Mouse (Mus musculus): ENCODE measurements around the gene Steap3.
A peak's percentile ranks its signal among the peaks of the same experiment; 100 is the strongest.

The Steap3 gene

DNA sequence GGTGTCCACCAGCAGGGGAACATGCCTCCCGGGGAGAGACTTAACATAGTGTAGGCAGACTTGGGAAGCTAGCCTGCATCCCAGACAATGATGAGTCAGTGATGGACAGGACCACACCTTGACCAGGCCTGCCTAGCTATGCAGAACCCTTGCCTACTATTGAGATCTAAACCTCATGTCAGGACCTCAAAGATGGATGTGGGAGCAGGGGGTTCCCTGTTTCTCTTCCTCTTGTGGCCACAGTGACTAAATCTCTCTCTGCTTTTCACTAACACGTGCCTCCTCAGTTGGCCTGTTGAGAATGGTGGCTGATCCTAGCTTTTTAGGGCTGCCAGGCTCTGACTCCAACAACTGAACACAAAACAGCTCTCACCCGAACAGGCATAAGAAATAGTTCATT, 70.0 kb downstream of the Steap3 start:
- no peak for DNase-seq (ENCODE audit: low read depth, low spot score)

DNA sequence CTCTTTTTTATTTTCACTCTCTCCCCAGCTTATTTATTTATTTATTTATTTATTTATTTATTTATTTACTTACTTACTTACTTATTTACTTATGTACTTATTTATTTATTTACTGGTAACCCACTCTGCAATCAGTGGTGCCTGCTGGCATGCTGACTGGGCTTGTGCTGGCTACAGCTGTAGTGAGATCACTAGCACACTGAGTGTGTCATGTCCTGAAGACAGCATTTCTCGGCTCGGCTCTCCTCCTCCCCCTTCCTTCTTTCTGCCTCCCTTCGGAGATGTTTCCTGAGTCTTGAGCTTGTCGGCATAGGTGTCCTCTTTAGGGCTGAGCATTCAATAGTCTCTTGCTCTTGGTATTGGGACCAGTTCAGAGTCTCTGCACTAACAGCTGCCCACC, 73.6 kb downstream of the Steap3 start:
- no peak for DNase-seq (ENCODE audit: low read depth, low spot score)

DNA sequence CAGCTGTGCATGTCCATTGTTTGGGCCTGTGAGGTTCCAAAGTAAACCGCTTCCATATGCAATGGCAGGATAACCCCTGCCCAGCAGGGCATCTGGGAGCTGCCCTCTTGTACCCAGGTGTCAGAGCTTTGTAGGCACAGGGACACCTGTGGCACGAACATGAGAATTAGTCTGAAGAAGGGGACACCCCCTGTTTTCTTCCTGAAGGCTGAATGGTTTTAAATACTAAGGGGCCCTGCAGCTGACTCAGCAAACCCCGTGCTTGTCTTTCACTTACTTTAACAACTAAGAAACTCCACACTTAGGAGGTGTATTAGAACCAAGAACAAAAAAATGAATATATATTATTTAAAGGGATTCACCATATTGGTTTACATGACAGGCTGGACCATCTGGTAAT, 74.4 kb downstream of the Steap3 start:
- no peak for DNase-seq (ENCODE audit: low read depth, low spot score)

DNA sequence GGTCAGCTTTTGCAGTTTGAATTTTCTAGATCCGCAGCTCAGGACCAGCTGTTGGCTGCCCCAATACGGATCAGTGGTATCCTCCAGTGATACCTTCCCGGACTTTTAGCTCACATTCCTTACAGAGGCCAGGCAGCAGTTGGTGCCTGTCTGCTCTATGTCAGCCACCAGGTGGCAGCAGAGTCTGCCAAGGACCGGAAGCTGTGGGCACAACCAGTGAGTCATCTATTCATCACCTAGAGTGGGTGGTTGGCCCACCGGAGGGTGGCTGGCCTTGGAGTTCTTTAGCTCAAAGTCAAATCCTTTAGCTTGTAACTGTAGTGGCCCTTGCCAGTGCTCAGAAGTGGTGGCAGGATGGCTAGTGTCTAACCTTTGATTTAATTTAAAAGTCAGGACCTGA, 75.3 kb downstream of the Steap3 start:
- peak; percentile 83 for DNase-seq (ENCODE audit: low read depth, low spot score)

DNA sequence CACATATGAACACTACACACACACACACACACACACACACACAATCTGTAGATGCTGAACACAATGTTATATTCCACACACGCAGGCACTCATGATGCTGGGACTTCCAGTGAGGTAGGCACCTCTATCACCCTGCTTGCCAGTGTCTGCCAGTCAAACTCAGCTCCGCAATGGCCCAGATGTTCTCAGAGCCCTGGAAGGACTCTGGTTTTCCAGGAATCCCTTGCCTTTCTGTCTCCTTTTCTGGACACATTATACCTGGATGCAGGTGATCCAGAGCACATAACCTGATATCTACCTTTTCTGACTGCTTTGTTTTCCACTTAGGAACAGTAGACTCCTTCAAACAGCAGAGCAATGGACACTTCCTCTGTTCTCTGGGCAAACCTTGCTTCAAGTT, 75.8 kb downstream of the Steap3 start:
- no peak for DNase-seq (ENCODE audit: low read depth, low spot score)

DNA sequence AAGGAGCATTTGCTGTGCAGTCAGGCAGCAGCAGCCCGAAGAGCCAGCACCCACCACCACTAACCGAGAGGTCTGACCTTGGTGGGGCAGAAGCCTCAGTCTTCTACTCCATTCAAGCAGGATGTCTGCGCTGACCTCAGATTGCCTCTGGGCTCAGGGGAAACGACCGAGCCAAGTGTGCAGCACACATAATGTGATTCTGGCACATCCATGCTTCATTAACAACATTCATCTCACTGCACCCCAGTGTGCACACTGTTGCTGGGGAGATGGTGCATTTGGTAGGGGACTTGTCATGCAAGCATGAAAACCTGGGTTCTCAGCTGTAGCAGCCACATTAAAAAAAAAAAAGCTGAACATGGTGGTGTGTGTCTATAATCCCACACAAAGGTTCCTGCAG, 76.6 kb downstream of the Steap3 start:
- no peak for DNase-seq (ENCODE audit: low read depth, low spot score)

DNA sequence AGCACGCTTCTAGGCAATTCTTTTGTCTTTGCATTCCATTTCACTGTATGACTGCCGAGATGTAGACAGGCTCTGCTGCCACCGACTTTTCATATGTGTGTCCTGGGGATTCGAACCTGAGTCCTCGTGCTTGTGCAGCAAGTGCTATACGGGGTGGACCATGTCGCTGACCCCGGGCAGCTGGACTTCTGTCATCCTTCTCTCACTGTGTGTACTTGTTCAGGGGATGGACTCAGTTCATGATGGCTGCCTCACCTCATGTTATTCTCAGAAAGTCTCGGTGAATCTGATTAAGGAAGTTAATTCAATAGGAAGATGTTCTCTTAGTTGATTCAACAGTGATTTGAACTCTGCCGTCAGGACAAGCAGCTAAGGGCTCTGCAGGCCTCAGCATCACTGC, 78.9 kb downstream of the Steap3 start:
- no peak for DNase-seq (ENCODE audit: low read depth, low spot score)

DNA sequence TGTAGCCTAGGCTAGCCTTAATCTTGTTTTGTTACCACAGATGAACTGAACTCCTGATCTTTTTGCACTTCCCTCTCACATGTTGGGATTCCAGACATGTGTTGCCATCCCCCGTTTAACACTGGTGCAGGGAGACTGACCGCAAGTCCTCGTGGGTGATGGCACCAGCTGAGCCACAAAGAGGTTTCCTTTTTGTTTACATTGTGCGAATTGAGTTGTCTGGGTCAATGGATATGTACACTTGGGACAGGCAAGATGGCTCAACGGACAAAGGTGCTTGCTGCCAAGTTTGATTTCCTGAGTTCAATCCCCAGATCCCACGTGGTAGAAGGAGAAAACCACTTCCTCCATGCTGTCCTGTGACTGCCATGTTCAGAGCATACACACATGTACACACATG, 80.2 kb downstream of the Steap3 start:
- no peak for DNase-seq (ENCODE audit: low read depth, low spot score)

DNA sequence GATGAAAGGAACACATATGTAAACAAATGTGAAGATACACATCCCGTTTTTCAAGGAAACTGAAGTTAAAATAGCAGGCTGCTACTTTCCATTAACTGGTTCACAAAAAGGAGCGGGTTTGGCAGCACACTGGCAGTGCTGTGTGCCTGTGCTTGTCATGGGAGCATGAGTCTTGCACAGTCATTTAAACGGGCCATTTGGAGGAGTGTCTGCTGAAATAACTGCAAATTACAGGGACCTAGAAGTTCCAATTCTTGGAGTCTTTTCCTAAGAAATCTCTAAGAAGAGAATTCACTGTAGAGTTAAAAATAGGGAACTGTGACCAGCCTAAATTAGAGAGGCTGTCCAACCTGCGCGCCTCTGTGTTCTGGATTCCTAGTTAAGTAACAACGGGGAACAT, 81.6 kb downstream of the Steap3 start:
- no peak for DNase-seq (ENCODE audit: low read depth, low spot score)

DNA sequence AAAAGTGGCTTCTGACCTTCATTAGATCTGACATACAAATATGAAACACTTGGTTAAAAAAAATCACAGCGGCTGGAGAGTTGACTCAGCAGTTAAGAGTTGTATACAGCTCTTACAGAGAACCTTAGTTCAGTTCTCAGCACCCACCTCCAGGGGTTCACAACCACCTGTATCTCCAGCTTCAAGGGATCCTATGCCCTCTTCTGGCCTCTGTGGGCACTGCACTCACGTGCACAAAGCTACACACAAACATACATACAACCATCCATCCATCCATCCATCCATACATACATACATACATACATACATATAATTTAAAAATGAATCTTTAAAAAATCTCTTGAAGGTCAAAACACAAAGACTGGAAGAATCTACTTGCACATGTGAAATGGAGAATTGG, 82.2 kb downstream of the Steap3 start:
- no peak for DNase-seq (ENCODE audit: low read depth, low spot score)

DNA sequence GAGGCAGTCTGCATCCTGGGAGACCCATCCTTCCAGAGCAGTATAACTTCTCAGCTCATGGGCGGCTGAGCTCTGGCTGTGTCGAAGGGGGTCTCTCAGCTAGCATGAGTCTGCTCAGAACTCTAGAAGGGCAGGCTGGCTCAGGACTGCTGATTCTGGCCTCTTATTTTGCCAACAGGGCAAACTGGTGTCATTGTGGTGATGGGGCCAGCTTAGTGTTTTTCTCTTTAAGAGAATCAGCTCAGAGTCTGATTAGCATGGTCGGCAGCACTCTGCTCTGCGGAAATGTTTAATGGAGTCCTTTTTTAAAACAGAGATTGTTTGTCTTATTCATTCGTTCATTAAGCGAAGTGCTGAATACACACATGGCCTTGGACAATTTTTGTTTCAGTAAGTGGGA, 83.3 kb downstream of the Steap3 start:
- DNase-seq (ENCODE audit: low read depth, low spot score), result no peak

DNA sequence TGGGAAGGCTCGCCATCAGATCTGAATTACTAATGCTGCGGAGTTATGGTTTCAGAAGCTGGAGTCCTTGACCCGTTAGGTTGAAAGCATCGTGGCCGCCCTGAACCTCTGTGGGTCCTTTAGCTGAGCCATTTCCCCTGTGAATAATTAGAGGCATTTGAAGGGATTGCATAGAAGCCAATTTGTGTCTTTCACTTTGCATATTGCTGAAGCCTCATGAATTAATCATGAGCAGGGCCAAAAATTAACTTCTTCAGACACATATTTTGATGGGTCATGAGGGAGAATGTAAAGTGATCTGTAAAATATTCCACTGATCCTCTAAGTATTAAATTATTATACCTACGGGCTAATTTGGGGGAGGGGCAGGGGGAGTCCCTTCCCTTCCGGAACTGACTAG, 85.4 kb downstream of the Steap3 start:
- no peak for DNase-seq (ENCODE audit: low read depth, low spot score)

DNA sequence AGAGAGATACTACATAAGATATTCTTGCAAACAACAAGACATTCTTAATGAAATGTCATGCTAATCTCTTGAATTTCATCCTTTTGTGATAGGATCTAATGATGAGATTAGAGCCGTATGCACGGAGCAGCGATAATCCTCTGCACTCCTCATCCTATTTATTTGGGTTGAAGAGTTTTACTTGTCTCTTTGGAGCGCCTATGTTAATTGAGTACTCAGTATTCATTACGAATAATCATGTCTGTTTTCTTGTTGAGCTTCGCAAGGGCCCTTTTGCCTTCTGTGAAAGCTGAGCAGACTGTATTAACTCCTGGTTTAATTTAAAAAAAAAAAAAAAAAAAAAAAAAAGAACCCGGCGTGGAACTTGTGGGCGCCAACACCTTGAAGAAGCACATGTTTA, 85.8 kb downstream of the Steap3 start:
- DNase-seq (ENCODE audit: low read depth, low spot score), result no peak

DNA sequence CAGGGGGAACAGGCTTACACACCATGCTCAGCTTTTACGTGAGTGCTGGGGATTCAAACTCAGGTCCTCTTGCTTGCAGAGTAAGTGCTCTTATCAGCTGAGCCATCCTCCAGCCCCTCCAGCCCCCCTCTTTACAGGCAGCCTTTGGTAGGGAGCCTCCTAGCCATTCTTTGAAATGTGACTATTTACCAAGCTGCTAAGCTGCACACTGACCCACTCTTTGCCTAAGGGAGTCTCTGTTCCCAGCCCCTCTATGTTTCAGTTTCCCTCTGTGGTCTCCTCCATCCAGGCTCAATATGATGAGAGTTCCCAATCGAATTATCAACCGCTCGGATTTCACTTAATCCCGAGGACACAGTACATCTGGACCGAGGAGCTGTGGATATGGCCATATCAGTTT, 86.3 kb downstream of the Steap3 start:
- no peak for DNase-seq (ENCODE audit: low read depth, low spot score)

DNA sequence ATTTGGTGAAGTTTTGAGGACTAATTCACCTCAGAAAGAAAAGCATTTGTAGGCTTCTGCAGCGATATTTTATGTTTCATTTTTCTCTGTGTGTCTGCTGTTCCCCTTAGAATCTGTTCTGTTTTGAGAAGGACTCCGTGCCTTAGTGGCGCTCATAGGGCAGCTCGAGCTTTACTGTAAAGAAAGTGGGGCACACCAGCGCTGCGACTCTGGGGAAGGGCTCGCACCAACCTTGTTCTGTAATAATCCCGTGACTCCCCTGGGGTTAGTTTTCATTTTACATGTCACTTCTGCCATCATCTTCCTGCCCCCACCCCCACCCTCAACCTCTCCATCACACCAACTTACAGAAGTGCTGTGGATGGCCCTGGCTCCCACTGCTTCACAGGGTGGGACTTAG, 95.4 kb downstream of the Steap3 start:
- no peak for DNase-seq (ENCODE audit: low read depth, low spot score)

DNA sequence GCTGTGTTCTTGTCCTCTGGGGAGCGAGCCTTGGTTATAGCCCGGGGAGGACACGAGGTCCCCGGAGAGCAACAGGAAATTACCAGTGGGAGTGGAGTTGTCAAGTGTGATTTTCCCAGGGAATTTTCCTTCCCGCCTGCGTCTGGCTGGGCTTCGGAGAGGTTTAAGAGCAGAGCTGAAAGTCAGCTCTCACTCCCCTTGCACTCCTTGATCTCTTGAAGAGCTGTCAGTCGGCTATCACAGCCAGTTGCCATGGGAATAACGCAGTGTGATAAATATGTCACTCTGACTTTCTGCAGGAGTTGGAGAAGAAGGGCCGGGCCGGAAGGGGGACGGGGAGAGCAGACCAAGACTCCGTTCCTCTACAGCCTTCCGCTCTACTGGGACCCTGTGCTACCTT, 96.2 kb downstream of the Steap3 start:
- DNase-seq (ENCODE audit: low read depth, low spot score), result no peak

DNA sequence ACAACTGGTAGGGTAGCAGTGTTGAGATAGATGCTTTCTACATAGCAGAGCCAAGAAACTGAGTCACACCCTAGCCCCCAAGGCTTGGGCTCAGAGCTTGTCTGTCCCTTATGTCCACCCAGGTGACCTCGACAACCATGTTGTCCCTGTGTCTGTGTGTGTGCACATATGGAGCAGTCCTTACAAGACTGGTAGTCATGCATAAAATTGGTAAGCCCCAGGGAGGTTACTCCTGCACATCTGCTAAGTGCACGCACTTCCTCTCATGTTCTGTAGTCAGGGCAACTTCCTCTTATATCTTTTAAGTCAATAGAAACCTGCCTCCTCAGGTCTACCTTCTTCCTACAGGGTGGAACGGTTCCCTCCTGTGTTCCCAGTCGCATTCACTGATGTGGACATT, 97.5 kb downstream of the Steap3 start:
- DNase-seq (ENCODE audit: low read depth, low spot score), result no peak

DNA sequence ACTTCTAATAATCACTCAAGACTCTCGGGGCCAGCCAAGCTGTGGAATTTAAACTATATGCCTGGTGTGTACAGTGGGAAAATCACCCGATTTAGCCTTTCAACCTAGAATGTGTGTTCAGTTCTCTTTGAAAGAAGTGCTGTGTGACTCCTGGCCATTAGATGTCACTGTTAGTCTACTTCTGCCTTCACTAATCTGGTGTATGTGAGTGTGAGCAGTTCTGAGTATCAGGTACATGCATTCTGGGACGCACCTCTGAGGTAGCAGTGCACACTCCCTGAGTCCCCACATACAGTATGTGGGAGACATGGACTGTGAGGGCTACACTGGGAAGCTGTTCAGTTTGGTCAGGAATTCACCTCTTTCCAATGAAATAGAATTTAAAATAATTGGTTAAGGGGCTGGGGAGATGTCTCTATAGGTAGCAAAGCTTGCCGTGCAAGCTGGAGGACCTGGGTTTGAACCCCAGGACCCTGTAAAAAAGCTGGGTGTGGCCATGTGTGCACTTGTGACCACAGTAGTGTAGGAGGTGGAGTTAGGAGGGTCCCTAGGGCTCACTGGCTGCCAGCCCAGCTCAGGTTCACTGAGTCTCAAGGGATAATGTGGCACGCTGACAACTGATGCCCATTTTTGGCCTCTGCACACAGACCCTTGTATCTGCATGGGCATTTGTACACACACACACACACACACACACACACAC, 100.5 kb downstream of the Steap3 start:
- peak; percentile 15 for DNase-seq (ENCODE audit: low read depth, low spot score)

DNA sequence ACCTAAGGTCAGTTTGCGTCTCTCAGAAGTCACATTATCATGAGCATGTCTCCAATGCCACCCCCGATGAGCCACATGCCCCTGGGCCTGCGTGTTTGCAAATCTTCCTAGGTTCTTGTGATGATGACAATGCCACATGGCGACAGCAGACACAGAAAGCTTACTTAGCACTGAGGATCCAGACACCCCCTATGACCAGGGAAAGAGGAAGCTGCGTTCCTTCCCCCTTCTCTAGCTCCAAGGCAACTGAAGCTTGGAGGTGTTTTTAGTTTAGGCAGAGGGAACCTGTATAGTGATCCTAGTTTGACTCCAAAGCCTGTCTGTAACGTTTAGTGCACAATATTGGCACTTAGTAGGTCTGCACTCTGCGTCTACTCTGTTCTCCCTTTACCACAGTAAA, 102.2 kb downstream of the Steap3 start:
- DNase-seq (ENCODE audit: low read depth, low spot score), result no peak

DNA sequence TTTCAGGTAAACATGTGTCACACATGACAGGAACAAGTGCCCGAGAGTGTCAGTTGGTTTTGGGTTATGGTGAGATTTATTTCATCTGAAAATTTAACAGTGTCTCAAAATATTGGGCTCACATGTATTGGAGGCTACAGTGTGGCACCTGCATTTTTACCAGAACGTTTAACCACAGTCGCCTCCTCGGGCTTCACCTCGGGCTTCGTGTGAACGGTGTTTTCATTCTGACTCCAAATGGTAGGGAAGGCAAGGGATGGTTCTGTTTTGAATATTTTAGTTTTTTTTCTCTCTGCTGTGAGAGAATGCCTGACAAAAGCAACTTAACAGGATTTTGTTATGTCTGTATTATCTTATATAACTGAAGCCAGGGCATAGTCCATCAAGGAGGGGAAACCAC, 103.8 kb downstream of the Steap3 start:
- no peak for DNase-seq (ENCODE audit: low read depth, low spot score)

DNA sequence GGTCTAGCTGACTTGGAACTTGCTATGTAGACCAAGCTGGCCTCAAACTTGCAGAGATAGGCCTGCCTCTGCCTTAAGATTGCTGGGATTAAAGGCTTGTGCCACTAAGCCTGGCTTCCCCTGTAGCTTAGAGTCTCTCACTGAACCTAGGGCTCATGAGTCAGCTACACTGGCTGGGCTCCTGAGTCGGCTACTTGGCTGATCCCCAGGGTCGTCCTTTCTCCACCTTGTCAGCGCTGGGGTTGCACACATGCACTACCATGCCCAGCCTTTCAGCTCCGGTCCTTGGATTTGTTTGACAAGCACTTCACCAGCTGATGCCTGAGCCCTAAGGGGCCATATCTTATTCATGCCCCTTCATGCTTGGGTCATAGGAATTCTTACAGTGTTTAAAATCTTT, 104.5 kb downstream of the Steap3 start:
- DNase-seq (ENCODE audit: low read depth, low spot score), result no peak

DNA sequence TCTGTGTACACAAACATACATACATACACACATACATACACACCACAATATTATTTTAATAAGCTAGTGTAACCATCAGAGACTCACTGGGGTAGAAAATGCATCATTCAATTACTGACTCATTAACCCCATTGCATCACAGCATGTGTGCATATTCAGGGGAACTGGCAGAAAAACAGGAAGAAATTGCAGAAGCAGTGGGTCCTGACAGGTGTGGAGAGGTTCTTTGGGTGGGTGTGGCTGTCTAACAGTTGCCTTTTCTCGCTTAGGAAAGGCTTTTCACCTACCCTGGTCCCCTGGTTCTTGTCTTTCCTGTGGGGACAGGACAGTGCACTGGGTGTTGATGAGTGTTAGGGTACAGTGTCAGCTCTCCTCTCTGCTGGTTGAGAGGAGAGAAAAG, 109.9 kb downstream of the Steap3 start:
- no peak for DNase-seq (ENCODE audit: low read depth, low spot score)

DNA sequence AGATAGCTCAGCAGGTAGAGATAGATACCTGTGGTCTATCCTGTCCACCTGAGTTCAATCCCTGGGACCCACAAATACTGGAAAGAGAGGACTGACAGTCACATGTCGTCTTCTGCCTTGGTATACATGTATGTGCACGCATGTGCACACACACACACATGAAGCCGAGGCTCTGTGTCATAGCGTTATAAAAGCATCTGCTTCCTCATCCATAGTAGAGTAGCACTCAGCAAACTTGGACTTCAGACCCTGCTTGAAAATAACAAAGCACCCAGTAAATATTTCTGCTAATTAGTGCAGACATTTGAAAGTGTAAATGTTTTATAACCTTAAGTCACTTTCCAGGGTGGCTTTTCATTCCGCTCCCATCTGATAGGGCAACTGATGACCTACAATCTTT, 111.0 kb downstream of the Steap3 start:
- DNase-seq (ENCODE audit: low read depth, low spot score), result no peak

DNA sequence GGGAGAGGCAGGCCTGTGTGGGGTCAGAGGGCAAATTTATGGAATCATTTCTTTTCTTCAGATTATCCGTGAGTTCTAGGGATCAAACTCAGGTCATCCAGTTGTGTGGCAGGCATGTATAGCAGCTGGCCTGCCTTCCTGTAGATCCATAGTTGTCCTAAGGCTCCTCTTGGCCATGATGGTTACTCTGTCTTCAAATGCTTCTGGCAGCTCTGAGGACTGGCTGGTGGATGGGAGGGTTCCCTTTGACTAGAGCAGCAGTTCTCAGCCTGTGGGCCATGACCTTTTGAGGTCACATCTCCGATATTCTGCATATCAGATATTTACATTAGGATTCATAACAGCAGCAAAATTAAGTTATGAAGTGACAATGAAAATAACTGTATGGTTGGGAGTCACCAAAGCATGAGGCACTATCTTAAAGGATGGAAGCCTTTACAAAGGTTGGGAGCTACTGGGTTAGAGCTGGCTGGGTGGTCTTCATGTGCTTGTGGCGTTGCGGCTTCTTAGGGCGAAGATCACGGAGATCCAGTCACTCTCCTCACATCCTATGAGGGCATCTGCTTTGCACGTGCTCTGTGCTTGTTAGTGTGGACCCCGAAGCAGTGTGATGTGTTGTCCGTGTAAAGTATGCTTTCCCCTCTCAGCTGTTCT, 113.9 kb downstream of the Steap3 start:
- DNase-seq (ENCODE audit: low read depth, low spot score), result no peak

Data from CD4-positive, CD25-positive, alpha-beta regulatory T cell, adult 2 months (primary cell).